Mouse (Mus musculus) bone marrow, adult 2 months (tissue): Measurements from ENCODE around the gene Lexm. TPM values are rescaled to one million over a fixed set of nuclear protein-coding genes. Genes with fewer than 3 reads are reported as not detected.

ENCODE experiments used
- H3K27ac ChIP-seq: fragments of 200-500 bp; 2 replicates; pipeline ENCODE4 v1.5.1; 2012; ENCODE audit warnings: low read depth, mild to moderate bottlenecking, control low read depth, inconsistent platforms, low read length; ENCODE audit not compliant: control insufficient read depth, poor library complexity, insufficient read depth
- H3K4me1 ChIP-seq: fragments of 200-500 bp; 2 replicates; pipeline ENCODE4 v1.6.1; 2011; ENCODE audit warnings: low read length; ENCODE audit not compliant: control insufficient read depth, insufficient read depth
- H3K4me3 ChIP-seq: fragments of 200-500 bp; replicated peaks from 2 replicates; pipeline ENCODE3; 2011; ENCODE audit warnings: mild to moderate bottlenecking, low read depth, low read length, control low read depth; ENCODE audit not compliant: control insufficient read depth
- CTCF ChIP-seq: fragments of 200-500 bp; IDR thresholded peaks from 2 replicates; pipeline ENCODE4 v1.5.1; 2011; ENCODE audit warnings: low read length, control low read depth; ENCODE audit not compliant: control insufficient read depth, insufficient read depth
- POLR2A ChIP-seq: fragments of 200-500 bp; IDR thresholded peaks from 2 replicates; pipeline ENCODE4 v1.6.1; 2011; ENCODE audit warnings: low read depth, mild to moderate bottlenecking, control low read depth, low read length, borderline replicate concordance; ENCODE audit not compliant: control insufficient read depth
- WGBS: fragments of 180-500 bp; shearing (Covaris S2); methylation state at CpG from one replicate; pipeline ENCODE4 v1.1.7; 2018; 5-methylcytosine and 5-hydroxymethylcytosine counted together
- polyA plus RNA-seq: library from polyadenylated mRNA; stranded (reverse); fragments of >200 nt; gene quantifications from 2 replicates; pipeline ENCODE4 v1.2.4, GENCODE M21; 2011; ENCODE audit warnings: low replicate concordance; ENCODE audit not compliant: missing spikeins, insufficient read depth, insufficient read length

The Lexm gene
- polyA plus RNA-seq, 1 experiment, result not detected

DNA sequence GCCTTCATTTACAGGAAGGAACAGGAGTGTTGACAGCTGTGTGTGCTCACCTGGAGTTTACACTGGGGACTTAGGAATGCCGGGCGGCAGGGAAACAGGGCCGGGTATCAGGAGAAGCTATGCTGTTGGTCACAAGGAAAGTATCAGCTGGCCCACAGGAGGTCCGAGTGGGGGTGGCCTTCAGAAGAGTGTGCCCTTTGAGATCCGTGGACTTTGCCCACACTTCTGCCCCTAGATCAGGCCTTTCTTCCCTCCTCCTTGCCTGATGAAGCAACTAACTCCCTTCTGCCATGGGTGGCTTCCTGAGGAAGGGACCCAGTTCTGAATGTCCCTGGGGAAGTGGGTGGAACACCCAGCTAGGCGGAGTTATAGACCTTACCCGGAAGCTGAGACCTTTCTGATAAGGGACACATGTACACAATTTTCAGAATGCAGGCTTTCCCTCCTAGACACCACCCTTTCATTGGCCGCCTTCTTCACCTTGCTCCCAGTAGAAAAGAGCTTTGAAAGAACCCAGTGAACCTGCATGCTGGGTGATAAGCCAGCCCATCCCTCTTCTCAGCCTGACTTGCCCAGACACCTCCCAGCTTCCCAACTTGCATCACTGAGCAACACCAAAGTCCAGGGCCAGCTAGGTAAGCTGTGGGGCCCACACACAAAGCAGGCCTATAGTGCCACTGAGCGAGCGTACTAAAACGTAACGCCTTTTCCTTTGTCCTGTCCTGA lies 34.5 kb downstream of the Lexm start:
- H3K4me1 ChIP-seq, result no peaks in the 10 kb centered on the region
- peak overlapping the region; percentile 29 for H3K27ac ChIP-seq
- no peak for TF ChIP-seq CTCF
- TF ChIP-seq POLR2A, result no peak

DNA sequence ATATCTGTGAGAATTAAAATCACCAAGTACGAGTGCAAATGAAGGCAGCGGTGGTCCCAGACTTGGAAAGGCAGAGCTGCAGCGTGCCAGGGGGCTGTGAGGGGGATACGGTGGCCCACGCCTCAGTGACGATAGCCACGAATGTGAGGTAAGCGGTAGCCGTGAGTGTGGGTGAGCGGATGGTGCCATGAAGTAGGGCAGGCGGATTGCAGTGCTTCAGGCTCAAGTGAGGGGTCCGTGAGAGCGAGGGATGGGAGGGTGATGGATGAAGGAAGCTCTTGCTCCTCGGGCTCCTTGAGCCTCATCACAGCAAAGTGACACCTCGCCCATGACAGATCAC lies 35.2 kb downstream of the Lexm start:
- H3K4me3 ChIP-seq, result no peak overlapping the region
- 89% methylated on average over 15 of the region's 15 CpGs for WGBS
- H3K4me1 ChIP-seq, result no peaks in the 10 kb centered on the region
- H3K27ac ChIP-seq, result no peak overlapping the region
- TF ChIP-seq CTCF (no peak), POLR2A (no peak)

More for the DNA sequence above, 34.5 kb downstream of the Lexm start:
- 75% methylated on average over 12 of the region's 12 CpGs for WGBS
- H3K4me3 ChIP-seq, result no peak overlapping the region

DNA sequence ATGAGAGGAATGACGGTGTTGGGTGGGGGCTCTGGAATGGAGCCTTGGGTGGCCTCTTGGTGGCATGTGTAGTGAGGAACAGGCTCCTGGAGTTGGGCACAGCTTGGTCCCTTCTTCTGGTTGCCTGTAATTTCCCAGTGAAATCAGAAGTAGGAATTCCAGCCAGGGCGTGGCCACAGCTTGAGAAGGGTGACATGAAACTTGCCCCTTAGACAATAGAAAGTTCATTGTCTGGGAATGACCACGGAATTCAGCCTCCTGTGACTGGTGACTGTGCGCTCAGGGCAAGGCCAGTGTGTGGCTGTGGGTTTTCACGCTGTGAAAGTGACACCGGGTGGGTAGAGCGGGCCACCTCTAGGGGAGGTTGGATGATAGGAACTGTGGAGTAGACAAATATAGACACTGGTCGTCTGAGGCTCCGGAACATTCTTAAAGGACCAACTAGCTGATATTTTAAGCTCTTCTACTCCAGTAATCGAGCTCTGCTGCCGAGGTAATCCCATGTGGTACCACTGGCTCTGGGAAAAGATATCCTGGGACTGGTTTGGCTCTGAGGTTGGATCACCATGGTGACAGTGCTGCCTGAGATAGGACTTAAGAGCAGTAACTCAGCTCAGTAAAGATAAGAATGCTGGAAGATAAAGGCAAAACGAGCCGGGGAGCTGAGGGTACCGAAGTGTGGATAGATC lies 35.7 kb downstream of the Lexm start:
- WGBS, result 81% methylated on average over 14 of the region's 14 CpGs
- Histone ChIP-seq H3K4me1 (no peaks in the 10 kb centered on the region), H3K27ac (no peak overlapping the region), H3K4me3 (no peak overlapping the region)
- TF ChIP-seq POLR2A, result no peak
- no peak for TF ChIP-seq CTCF

DNA sequence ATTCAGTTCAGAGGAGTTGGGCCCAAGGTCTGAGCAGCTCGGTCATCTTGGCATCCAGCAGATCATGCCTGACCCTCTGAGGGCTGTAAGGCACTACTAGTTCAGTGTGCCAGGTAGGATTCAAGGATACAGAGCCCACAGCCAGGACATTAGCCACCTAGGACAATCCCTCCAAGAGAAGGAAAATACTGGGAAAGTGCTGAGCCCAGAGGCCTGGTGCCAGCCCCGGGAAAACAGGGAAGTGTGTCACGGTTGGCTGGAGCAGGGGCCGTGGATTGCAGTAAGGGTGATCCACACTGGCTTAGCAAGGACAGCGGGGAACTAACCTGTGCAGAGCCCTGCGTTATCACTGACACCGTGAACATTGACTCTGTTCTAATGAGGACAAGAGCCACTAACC lies 39.5 kb downstream of the Lexm start:
- 90% methylated on average over 7 of the region's 7 CpGs for WGBS
- TF ChIP-seq POLR2A (no peak), CTCF (no peak)
- no peaks in the 10 kb centered on the region for H3K4me1 ChIP-seq
- no peak overlapping the region for H3K4me3 ChIP-seq
- H3K27ac ChIP-seq, result no peak overlapping the region

DNA sequence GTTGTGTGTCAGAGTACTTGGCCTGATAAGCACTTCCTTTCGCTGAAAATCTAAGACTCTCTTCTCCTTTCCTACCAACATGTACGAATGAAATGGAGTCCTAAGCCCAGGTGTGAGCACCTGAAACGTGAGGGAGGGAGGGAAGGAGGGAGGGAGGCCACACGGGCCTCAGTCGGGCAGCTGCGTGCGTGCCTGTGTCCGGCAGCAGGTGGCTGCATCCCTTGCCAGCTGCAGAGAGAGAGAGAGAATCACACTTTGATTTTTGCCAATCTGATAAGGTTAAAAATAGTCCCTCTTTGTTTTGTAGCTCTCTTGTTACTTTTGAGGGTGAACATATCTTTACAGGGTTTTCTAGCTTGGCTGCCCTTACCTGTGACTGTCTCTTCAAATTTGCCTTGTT lies 42.0 kb downstream of the Lexm start:
- 77% methylated on average over 8 of the region's 8 CpGs for WGBS
- TF ChIP-seq CTCF, result no peak
- no peak for TF ChIP-seq POLR2A
- no peak overlapping the region for H3K4me3 ChIP-seq
- no peak overlapping the region for H3K27ac ChIP-seq
- no peaks in the 10 kb centered on the region for H3K4me1 ChIP-seq

DNA sequence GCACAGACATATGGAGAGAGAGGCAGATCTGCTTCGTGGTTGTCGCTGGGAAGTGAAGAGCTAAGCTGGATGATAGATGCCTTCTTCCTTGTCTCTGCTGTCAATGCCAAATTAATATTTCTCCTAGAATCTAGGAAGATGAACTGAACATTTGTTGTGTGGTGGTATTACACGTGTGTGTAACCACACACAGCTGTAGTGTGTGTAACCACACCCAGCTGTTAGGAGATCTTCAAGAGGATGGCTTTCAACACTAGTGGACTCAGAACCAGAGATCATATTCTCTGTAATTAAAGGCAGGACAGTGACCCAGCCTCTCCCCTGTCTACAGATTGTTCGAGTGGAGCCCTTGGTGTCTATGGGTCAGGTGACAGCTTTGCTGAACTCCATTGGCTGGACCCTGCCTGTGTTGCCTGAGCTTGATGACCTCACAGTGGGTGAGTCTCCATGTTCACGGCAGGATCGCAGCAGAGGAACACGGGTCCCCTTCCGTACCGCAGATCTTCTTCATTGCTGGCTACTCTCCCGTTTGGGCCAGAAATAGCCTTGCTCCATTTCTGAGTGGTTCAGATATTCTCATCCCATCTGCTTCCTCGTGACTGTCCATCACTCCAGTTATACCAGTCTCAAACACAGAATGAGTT lies 45.8 kb downstream of the Lexm start:
- TF ChIP-seq CTCF (no peak), POLR2A (no peak)
- Histone ChIP-seq H3K4me1 (no peaks in the 10 kb centered on the region), H3K27ac (no peak overlapping the region), H3K4me3 (no peak overlapping the region)
- 87% methylated on average over 11 of the region's 11 CpGs for WGBS

DNA sequence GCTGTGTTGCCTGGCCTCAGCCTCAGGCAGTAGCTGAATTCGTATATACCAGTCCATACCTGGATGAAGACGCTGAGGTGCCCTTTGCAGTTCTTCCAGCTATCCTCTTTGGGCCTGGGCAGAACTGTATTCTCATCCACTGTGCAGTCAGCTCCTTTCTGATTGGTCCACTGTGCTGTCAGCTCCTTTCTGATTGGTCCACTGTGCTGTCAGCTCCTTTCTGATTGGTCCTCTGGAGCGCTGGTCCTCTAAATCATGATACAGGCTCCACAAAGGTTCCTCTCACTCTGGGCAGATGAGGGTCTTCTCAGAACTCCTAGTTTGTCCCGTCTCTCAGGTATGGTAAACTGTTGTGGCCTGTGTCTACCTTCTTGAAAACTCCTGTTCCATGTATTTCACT lies 47.4 kb downstream of the Lexm start:
- H3K4me1 ChIP-seq, result no peaks in the 10 kb centered on the region
- WGBS, result 82% methylated on average over 4 of the region's 4 CpGs
- H3K27ac ChIP-seq, result no peak overlapping the region
- TF ChIP-seq CTCF (no peak), POLR2A (no peak)
- no peak overlapping the region for H3K4me3 ChIP-seq

DNA sequence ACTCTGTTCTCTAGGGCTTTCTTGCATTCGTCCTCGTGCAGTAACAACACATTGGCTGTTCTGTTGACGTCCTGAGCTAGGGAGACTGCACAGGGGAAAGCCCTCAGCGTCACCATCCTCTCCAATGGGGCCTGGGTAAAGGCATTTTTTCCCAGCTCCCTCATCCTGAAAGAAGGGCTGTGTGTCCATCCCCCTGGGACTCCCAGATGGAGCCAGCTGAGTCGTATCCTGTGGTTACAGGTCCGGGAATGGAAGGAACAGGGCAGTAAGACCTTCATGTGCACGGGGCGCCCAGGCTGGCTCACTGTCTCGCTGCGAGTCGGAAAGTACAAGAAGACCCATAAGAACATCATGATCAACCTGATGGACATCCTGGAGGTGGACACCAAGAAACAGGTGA lies 52.9 kb downstream of the Lexm start:
- TF ChIP-seq CTCF (no peak), POLR2A (no peak)
- WGBS, result 86% methylated on average over 11 of the region's 11 CpGs
- Histone ChIP-seq H3K4me3 (no peak overlapping the region), H3K27ac (no peak overlapping the region), H3K4me1 (peaks cover 4% of the 10 kb centered on the region; the same call in 1 of the 2 replicates)

DNA sequence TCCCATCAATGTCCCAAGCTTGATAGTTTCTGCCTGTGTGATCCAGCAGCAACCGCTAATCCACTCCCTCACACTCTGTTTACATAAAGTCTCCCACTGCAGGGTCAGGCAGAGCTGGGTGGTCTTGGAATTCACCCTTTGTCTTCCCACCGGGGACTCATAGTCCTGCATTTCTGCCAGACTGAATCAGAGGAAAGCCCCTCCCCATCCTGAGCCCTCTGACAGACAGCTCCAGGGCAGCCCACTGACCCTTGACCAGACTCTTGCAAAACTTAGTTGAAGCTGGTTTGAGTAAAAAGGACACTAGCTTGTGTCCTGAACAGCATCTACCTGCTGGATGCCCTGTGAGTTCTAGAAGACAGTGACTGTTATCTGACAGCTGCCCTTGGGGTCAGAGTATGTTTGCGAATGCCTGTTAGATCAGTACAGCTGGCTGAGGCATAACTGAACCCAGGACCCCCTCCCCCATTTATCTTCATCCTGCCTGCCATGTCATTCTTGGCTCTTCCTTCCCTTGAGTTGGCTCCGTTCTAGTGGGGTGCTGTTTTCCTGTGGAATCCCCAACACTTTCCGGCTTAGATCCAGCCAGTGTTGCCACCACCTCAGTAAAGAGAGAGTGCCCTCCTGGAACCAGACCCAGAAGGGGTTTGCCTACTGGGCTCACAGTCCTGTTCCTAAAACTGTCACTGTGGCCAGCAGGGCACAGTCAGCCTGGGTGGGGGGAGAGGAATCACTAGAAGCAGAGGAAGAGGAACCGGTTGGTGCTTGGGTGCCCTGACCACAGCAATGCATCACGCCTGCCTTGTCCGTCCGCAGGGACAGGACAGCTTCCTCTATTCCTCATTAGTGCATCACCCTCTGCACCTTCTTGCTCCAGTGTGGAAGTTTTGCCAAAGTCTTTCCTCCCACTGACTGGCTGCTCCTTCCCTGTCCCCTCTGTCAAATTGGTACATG lies 53.9 kb downstream of the Lexm start:
- peaks cover 4% of the 10 kb centered on the region; the same call in 1 of the 2 replicates for H3K4me1 ChIP-seq
- 43% methylated on average over 9 of the region's 9 CpGs for WGBS
- TF ChIP-seq POLR2A (no peak), CTCF (no peak)
- H3K27ac ChIP-seq, result no peak overlapping the region
- H3K4me3 ChIP-seq, result no peak overlapping the region
